Mouse (Mus musculus): ENCODE measurements around the gene Gpr18.

Gpr18 gene

GRCm38 (mm10) chr14:121949436-121949835 lies 33.9 kb upstream of the Gpr18 start:
- DNase-seq (ENCODE audit: low read depth, low spot score), result no peak

GRCm38 (mm10) chr14:121947966-121948365 lies 32.4 kb upstream of the Gpr18 start:
- DNase-seq (ENCODE audit: low read depth, low spot score), result no peak

- DNase-seq (ENCODE audit: low read depth, low spot score), result no peak
These were observed 31.7 kb upstream of the Gpr18 start for GRCm38 (mm10) chr14:121947201-121947760.

GRCm38 (mm10) chr14:121946728-121947127 lies 31.1 kb upstream of the Gpr18 start:
- no peak for DNase-seq (ENCODE audit: low read depth, low spot score)

- DNase-seq (ENCODE audit: low read depth, low spot score), result no peak
These were observed 30.6 kb upstream of the Gpr18 start for GRCm38 (mm10) chr14:121946131-121946530.

- DNase-seq (ENCODE audit: low read depth, low spot score), result no peak
These were observed 24.0 kb upstream of the Gpr18 start for GRCm38 (mm10) chr14:121939582-121939981.

- DNase-seq (ENCODE audit: low read depth, low spot score), result no peak
These were observed 22.9 kb upstream of the Gpr18 start for GRCm38 (mm10) chr14:121938256-121939191.

- no peak for DNase-seq (ENCODE audit: low read depth, low spot score)
These were observed 22.1 kb upstream of the Gpr18 start for GRCm38 (mm10) chr14:121937601-121938255.

GRCm38 (mm10) chr14:121936856-121937255 lies 21.3 kb upstream of the Gpr18 start:
- no peak for DNase-seq (ENCODE audit: low read depth, low spot score)

- no peak for DNase-seq (ENCODE audit: low read depth, low spot score)
These were observed 20.8 kb upstream of the Gpr18 start for GRCm38 (mm10) chr14:121936356-121936755.

- DNase-seq (ENCODE audit: low read depth, low spot score), result no peak
These were observed 19.0 kb upstream of the Gpr18 start for GRCm38 (mm10) chr14:121934597-121934946.

- no peak for DNase-seq (ENCODE audit: low read depth, low spot score)
These were observed 18.5 kb upstream of the Gpr18 start for GRCm38 (mm10) chr14:121933906-121934596.

- no peak for DNase-seq (ENCODE audit: low read depth, low spot score)
These were observed 16.6 kb upstream of the Gpr18 start for GRCm38 (mm10) chr14:121932180-121932579.

GRCm38 (mm10) chr14:121931594-121931993 lies 16.0 kb upstream of the Gpr18 start:
- no peak for DNase-seq (ENCODE audit: low read depth, low spot score)

GRCm38 (mm10) chr14:121930731-121931383 lies 15.3 kb upstream of the Gpr18 start:
- DNase-seq (ENCODE audit: low read depth, low spot score), result no peak

- no peak for DNase-seq (ENCODE audit: low read depth, low spot score)
These were observed 13.8 kb upstream of the Gpr18 start for GRCm38 (mm10) chr14:121929243-121929951.

GRCm38 (mm10) chr14:121928375-121929137 lies 13.0 kb upstream of the Gpr18 start:
- DNase-seq (ENCODE audit: low read depth, low spot score), result peak; percentile 54

GRCm38 (mm10) chr14:121927451-121927850 lies 11.9 kb upstream of the Gpr18 start:
- no peak for DNase-seq (ENCODE audit: low read depth, low spot score)

- DNase-seq (ENCODE audit: low read depth, low spot score), result no peak
These were observed 11.3 kb upstream of the Gpr18 start for GRCm38 (mm10) chr14:121926901-121927300.

GRCm38 (mm10) chr14:121924876-121925275 lies 9.3 kb upstream of the Gpr18 start:
- DNase-seq (ENCODE audit: low read depth, low spot score), result no peak

All from mesoderm, embryonic 11.5 days (tissue).